Mouse (Mus musculus) thymus, adult 2 months (tissue): ENCODE measurements around the gene Slc1a2. TPM values are rescaled to one million over a fixed set of nuclear protein-coding genes. Genes with fewer than 3 reads are reported as not detected.

Experiments
- DNase-seq: peaks from one replicate; pipeline ENCODE4 v3.0.0; 2021
- H3K27ac ChIP-seq: fragments of 200-500 bp; 2 replicates; pipeline ENCODE4 v1.5.1; 2012; ENCODE audit warnings: low read length, control low read depth; ENCODE audit not compliant: control insufficient read depth, insufficient read depth
- H3K27me3 ChIP-seq: fragments of 200-500 bp; 2 replicates; pipeline ENCODE4 v1.6.1; 2012; ENCODE audit warnings: mild to moderate bottlenecking, low read length, moderate library complexity, mixed read lengths; ENCODE audit not compliant: control insufficient read depth, insufficient read depth
- H3K36me3 ChIP-seq: fragments of 200-500 bp; 2 replicates; pipeline ENCODE4 v1.6.1; 2012; ENCODE audit warnings: mild to moderate bottlenecking, low read length, moderate library complexity; ENCODE audit not compliant: control insufficient read depth, insufficient read depth
- H3K4me1 ChIP-seq: fragments of 200-500 bp; replicated peaks from 2 replicates; pipeline ENCODE4 v1.6.1; 2012; ENCODE audit warnings: low read length; ENCODE audit not compliant: control insufficient read depth, insufficient read depth
- H3K4me3 ChIP-seq: fragments of 200-500 bp; 2 replicates; pipeline ENCODE4 v1.5.1; 2012; ENCODE audit warnings: mild to moderate bottlenecking, low read length, control low read depth, moderate library complexity; ENCODE audit not compliant: control insufficient read depth, insufficient read depth
- CTCF ChIP-seq: fragments of 200-500 bp; IDR thresholded peaks from 2 replicates; pipeline ENCODE4 v1.5.1; 2012; ENCODE audit warnings: mild to moderate bottlenecking, control low read depth, low read length, moderate library complexity, borderline replicate concordance; ENCODE audit not compliant: control insufficient read depth, poor library complexity, insufficient read depth; ENCODE audit errors: extremely low read depth
- POLR2A ChIP-seq: fragments of 200-500 bp; IDR thresholded peaks from 2 replicates; pipeline ENCODE4 v1.6.1; 2012; ENCODE audit warnings: mild to moderate bottlenecking, low read length, control low read depth, moderate library complexity; ENCODE audit not compliant: control insufficient read depth, poor library complexity, insufficient read depth; ENCODE audit errors: extremely low read depth
- WGBS: fragments of 180-500 bp; shearing (Covaris S2); methylation state at CpG from one replicate; pipeline ENCODE4 v1.1.7; 2018; 5-methylcytosine and 5-hydroxymethylcytosine counted together
- polyA plus RNA-seq: library from polyadenylated mRNA; depleted of rRNA; stranded (reverse); fragments of >200 nt; gene quantifications from 2 replicates; pipeline ENCODE4 v1.2.3, GENCODE M21; 2012

Slc1a2 gene
- polyA plus RNA-seq, 1 experiment, result 1.5 TPM

- Histone ChIP-seq H3K4me1 (no peaks in the 10 kb centered on the region), H3K4me3 (no peak overlapping the region), H3K27ac (no peak overlapping the region), H3K27me3 (no peaks in the 10 kb centered on the region), H3K36me3 (no peaks in the 10 kb centered on the region)
- WGBS, result 70% methylated on average over 7 of the region's 7 CpGs
- DNase-seq, result no peak
- TF ChIP-seq POLR2A, result no peak
- TF ChIP-seq CTCF, result no peak
Observed at GRCm38 (mm10) chr2:102745259-102745906, 86.9 kb downstream of the Slc1a2 start.

GRCm38 (mm10) chr2:102747758-102748157, 89.3 kb downstream of the Slc1a2 start:
- no peak for DNase-seq
- no peaks in the 10 kb centered on the region for H3K27me3 ChIP-seq
- TF ChIP-seq POLR2A (no peak), CTCF (no peak)
- no peaks in the 10 kb centered on the region for H3K4me1 ChIP-seq
- 57% methylated on average over 3 of the region's 3 CpGs for WGBS
- no peak overlapping the region for H3K27ac ChIP-seq
- no peaks in the 10 kb centered on the region for H3K36me3 ChIP-seq
- H3K4me3 ChIP-seq, result no peak overlapping the region

- no peaks in the 10 kb centered on the region for H3K27me3 ChIP-seq
- no peaks in the 10 kb centered on the region for H3K36me3 ChIP-seq
- TF ChIP-seq CTCF (no peak), POLR2A (no peak)
- H3K4me3 ChIP-seq, result no peak overlapping the region
- no peaks in the 10 kb centered on the region for H3K4me1 ChIP-seq
- no peak overlapping the region for H3K27ac ChIP-seq
- DNase-seq, result no peak
- WGBS, result 48% methylated on average over 2 of the region's 2 CpGs
Observed at GRCm38 (mm10) chr2:102749926-102750325, 91.5 kb downstream of the Slc1a2 start.

- Histone ChIP-seq H3K27ac (no peak overlapping the region), H3K36me3 (no peaks in the 10 kb centered on the region), H3K27me3 (no peaks in the 10 kb centered on the region), H3K4me1 (no peaks in the 10 kb centered on the region), H3K4me3 (no peak overlapping the region)
- no peak for DNase-seq
- no peak for TF ChIP-seq POLR2A
- WGBS, result 72% methylated on average over 1 of the region's 1 CpGs
Observed at GRCm38 (mm10) chr2:102751846-102752245, 93.4 kb downstream of the Slc1a2 start.

GRCm38 (mm10) chr2:102757241-102757860, 98.9 kb downstream of the Slc1a2 start:
- H3K4me3 ChIP-seq, result no peak overlapping the region
- 0 out of 2 replicates have a peak, but pooled peaks cover 2% of the 10 kb centered on the region for H3K4me1 ChIP-seq
- no peaks in the 10 kb centered on the region for H3K36me3 ChIP-seq
- no peak for DNase-seq
- no peak for TF ChIP-seq POLR2A
- no peak for TF ChIP-seq CTCF
- WGBS, result 81% methylated on average over 5 of the region's 5 CpGs
- no peak overlapping the region for H3K27ac ChIP-seq
- no peaks in the 10 kb centered on the region for H3K27me3 ChIP-seq

GRCm38 (mm10) chr2:102759479-102759878, 101.0 kb downstream of the Slc1a2 start:
- WGBS, result 86% methylated on average over 5 of the region's 5 CpGs
- Histone ChIP-seq H3K27me3 (no peaks in the 10 kb centered on the region), H3K4me1 (0 out of 2 replicates have a peak, but pooled peaks cover 2% of the 10 kb centered on the region), H3K4me3 (no peak overlapping the region), H3K36me3 (no peaks in the 10 kb centered on the region), H3K27ac (no peak overlapping the region)
- TF ChIP-seq POLR2A (no peak), CTCF (no peak)
- DNase-seq, result no peak
